Mouse (Mus musculus) forebrain, embryonic 10.5 days (tissue): ENCODE results near the gene Olfr371. TPM values are rescaled to one million over a fixed set of nuclear protein-coding genes. Genes with fewer than 3 reads are reported as not detected.

ENCODE experiments used
- DNase-seq: peaks from one replicate; pipeline ENCODE4 v3.0.0-alpha.2; 2017; ENCODE audit warnings: low spot score; ENCODE audit errors: extremely low spot score
- H3K27ac ChIP-seq: fragments of 300-500 bp; sonication (generic); 2 replicates; pipeline ENCODE4 v1.5.1; 2016; ENCODE audit warnings: mild to moderate bottlenecking
- H3K27me3 ChIP-seq: fragments of 300-500 bp; sonication (generic); 2 replicates; pipeline ENCODE4 v1.6.1; 2016; ENCODE audit warnings: mild to moderate bottlenecking; ENCODE audit not compliant: poor library complexity, severe bottlenecking
- H3K36me3 ChIP-seq: fragments of 300-500 bp; sonication (generic); replicated peaks from 2 replicates; pipeline ENCODE4 v1.6.1; 2016; ENCODE audit warnings: mild to moderate bottlenecking, moderate library complexity
- H3K4me1 ChIP-seq: fragments of 300-500 bp; sonication (generic); 2 replicates; pipeline ENCODE4 v1.6.1; 2016
- H3K4me3 ChIP-seq: fragments of 300-500 bp; sonication (generic); 2 replicates; pipeline ENCODE4 v1.5.1; 2016; ENCODE audit warnings: mild to moderate bottlenecking, moderate library complexity
- H3K9me3 ChIP-seq: fragments of 300-500 bp; sonication (generic); 2 replicates; pipeline ENCODE4 v1.6.1; 2016; ENCODE audit warnings: mild to moderate bottlenecking, moderate library complexity
- WGBS: fragments of 180-500 bp; shearing (Covaris S2); methylation state at CpG from one replicate; pipeline ENCODE4 v1.1.7; 2016; 5-methylcytosine and 5-hydroxymethylcytosine counted together
- polyA plus RNA-seq: library from polyadenylated mRNA; unstranded; fragments of >200 nt; fragmentation: Nextera tagmentation; extraction: Ambion mirVana; gene quantifications from 2 replicates; pipeline ENCODE4 v1.2.1, GENCODE M21; 2016

Gene Olfr371
- polyA plus RNA-seq = not detected in 2 replicates

DNA sequence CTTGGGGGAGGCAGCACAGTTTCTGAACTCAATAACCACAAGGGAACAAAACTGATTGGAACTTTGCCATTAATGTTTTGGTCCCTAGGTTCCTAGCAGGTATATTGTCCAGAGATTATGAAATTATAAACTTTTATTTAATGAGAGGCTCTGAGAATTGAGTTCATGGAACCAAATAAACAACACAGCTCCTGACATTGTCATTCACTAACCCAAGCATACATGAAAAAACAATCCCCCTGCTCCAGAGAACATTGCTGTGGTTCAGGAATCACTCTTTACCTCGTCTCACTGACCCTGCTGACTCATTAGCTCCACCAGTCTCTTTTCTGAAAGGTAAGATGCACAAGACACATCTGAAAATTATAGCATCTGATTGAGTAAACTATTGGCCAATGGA, at the start of gene Olfr371:
Gene Olfr371, plus strand, starts transcription at position 301 of the 400 bp plus-strand sequence.
- H3K36me3 ChIP-seq = no peaks in the 10 kb centered on the region
- H3K4me1 ChIP-seq = no peaks in the 10 kb centered on the region
- H3K9me3 ChIP-seq = no peaks in the 10 kb centered on the region
- DNase-seq = no peak
- no peak within 1 kb of the TSS for H3K4me3 ChIP-seq
- WGBS = 54% methylated on average over 1 of the region's 1 CpGs
- H3K27me3 ChIP-seq = no peaks in the 10 kb centered on the region
- H3K27ac ChIP-seq = no peak within 1 kb of the TSS

DNA sequence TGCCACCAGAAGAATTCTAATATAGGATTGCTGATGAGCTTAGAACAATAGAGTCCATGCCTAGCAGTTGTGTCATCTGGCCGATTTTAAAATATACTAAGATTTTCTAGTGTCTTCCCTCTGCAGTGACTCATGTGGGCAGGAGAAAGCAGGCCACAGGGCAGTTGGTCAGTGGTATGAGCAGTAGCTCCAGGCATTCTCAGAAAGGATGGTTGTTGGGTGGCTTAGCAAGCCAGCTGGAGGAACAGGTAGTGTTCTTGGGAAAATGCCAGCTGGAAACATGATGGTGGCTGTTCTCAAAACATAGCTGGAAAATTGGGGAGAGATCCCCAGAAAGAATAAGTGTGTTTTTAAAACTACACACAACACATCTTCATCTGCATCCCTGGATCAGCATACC, 33.4 kb upstream of the Olfr371 start:
- WGBS = 80% methylated on average over 1 of the region's 1 CpGs
- H3K27me3 ChIP-seq = no peaks in the 10 kb centered on the region
- no peaks in the 10 kb centered on the region for H3K4me1 ChIP-seq
- no peak overlapping the region for H3K4me3 ChIP-seq
- no peaks in the 10 kb centered on the region for H3K36me3 ChIP-seq
- DNase-seq = no peak
- H3K9me3 ChIP-seq = peaks cover 12% of the 10 kb centered on the region; the same call in 1 of the 2 replicates
- H3K27ac ChIP-seq = no peak overlapping the region

DNA sequence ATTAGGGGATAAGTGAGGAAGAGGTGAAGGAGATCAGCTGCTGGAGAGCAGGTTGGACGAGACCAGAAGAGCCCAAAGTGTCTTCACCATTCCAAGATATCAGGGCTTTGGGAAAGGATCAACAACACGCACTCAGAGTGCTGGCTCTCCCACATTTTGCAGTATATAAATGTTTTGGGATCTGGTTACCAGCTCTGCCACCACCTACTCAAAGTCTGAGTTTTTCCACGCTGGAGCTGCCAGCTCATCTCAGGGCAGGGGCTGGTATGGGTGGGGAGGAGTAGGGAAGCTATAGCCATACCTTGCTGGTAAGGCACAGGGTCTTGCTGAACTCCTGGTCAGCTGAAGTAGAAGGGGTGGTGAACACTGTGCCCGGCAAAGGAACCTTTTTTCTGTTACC, 5.6 kb upstream of the Olfr371 start:
- H3K36me3 ChIP-seq = no peaks in the 10 kb centered on the region
- H3K4me1 ChIP-seq = no peaks in the 10 kb centered on the region
- H3K27me3 ChIP-seq = no peaks in the 10 kb centered on the region
- no peak for DNase-seq
- no peak overlapping the region for H3K27ac ChIP-seq
- H3K4me3 ChIP-seq = no peak overlapping the region
- 84% methylated on average over 4 of the region's 4 CpGs for WGBS
- H3K9me3 ChIP-seq = no peaks in the 10 kb centered on the region

DNA sequence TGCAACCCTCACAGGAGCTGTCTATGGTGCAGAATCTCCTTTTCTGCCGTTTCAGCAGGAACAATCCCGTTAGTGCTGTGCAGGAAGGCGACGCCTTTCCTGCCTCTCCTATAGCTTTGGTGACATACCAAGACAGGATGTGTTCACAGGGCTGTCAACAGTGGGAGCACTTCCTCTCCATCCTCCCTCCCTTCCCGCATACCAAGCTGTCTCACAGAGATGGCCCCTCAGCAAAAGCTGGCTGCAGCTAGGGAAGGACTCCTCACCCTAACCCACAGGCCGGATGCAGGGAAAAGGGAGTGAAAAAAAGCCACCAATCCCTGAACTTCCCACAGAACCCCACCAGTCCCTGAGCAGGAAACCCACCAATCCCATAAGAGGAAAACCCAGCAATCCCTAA, 4.8 kb upstream of the Olfr371 start:
- H3K27me3 ChIP-seq = no peaks in the 10 kb centered on the region
- 56% methylated on average over 6 of the region's 6 CpGs for WGBS
- H3K4me1 ChIP-seq = no peaks in the 10 kb centered on the region
- no peaks in the 10 kb centered on the region for H3K9me3 ChIP-seq
- no peaks in the 10 kb centered on the region for H3K36me3 ChIP-seq
- no peak for DNase-seq
- no peak overlapping the region for H3K27ac ChIP-seq
- no peak overlapping the region for H3K4me3 ChIP-seq

DNA sequence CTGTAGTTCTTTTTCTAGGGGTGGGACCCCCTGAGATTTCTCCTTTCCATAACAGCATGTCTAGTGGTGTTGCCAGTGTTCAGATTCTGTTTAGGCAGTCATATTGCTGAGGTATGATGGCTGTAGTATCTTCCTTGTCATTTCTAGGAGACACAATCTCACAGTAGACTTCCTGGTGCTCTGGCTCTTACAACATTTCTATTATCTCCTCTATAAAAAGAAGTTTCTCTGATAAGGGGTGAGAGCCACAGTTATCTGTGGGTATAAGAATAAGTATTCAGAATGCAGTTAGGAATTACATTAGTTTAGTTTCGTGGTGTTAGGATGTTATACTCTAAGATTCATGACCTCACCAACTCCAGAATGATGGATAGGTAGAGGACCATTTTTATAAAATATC, 1.5 kb downstream of the Olfr371 start:
- Histone ChIP-seq H3K4me3 (no peak overlapping the region), H3K36me3 (no peaks in the 10 kb centered on the region), H3K27ac (no peak overlapping the region), H3K9me3 (no peaks in the 10 kb centered on the region), H3K4me1 (no peaks in the 10 kb centered on the region), H3K27me3 (no peaks in the 10 kb centered on the region)
- WGBS = 76% methylated on average over 1 of the region's 1 CpGs
- no peak for DNase-seq

Other genes with a start within 250 kb of the Olfr371 start
- gene Junb, start 247.3 kb upstream of the Olfr371 start, polyA plus RNA-seq = 3.8 and 4.0 TPM in 2 replicates
- gene Hook2, start 235.4 kb upstream of the Olfr371 start, polyA plus RNA-seq = 18.3 and 19.0 TPM in 2 replicates
- not detected in 2 replicates for gene Best2, start 211.5 kb upstream of the Olfr371 start, polyA plus RNA-seq
- 164 and 166 TPM in 2 replicates for gene Asna1, start 200.7 kb upstream of the Olfr371 start, polyA plus RNA-seq
- 123 and 142 TPM in 2 replicates for gene Trir, start 199.2 kb upstream of the Olfr371 start, polyA plus RNA-seq
- 31.5 and 33.2 TPM in 2 replicates for gene Tnpo2, start 189.1 kb upstream of the Olfr371 start, polyA plus RNA-seq
- gene Fbxw9, start 165.9 kb upstream of the Olfr371 start, polyA plus RNA-seq = 22.9 and 26.3 TPM in 2 replicates
- gene Gm5741, start 158.0 kb upstream of the Olfr371 start, polyA plus RNA-seq = not detected in 2 replicates
- gene Dhps, start 154.2 kb upstream of the Olfr371 start, polyA plus RNA-seq = 67.2 and 68.5 TPM in 2 replicates
- gene Wdr83os, start 145.2 kb upstream of the Olfr371 start, polyA plus RNA-seq = 139 and 142 TPM in 2 replicates
- 58.4 and 63.3 TPM in 2 replicates for gene Wdr83, start 144.7 kb upstream of the Olfr371 start, polyA plus RNA-seq
- 21.9 and 24.1 TPM in 2 replicates for gene Man2b1, start 142.7 kb upstream of the Olfr371 start, polyA plus RNA-seq
- gene Zfp791, start 102.9 kb upstream of the Olfr371 start, polyA plus RNA-seq = 1.3 and 1.9 TPM in 2 replicates
- gene Cks1brt, start 74.1 kb upstream of the Olfr371 start, polyA plus RNA-seq = not detected in 2 replicates
- 164 and 172 TPM in 2 replicates for gene Orc6, start 73.6 kb downstream of the Olfr371 start, polyA plus RNA-seq
- gene Vps35, start 73.8 kb downstream of the Olfr371 start, polyA plus RNA-seq = 148 and 149 TPM in 2 replicates
- gene Mylk3, start 160.4 kb downstream of the Olfr371 start, polyA plus RNA-seq = 0.58 and 0.63 TPM in 2 replicates
- 37.6 and 38.8 TPM in 2 replicates for gene 4921524J17Rik, start 206.8 kb downstream of the Olfr371 start, polyA plus RNA-seq